Mouse (Mus musculus) lung, postnatal 14 days (tissue): ENCODE measurements at regions not wholly inside any gene's neighbourhood (a gene's known extent, or its start where the extent isn't known, plus 50 kb on each side); places are given as distances from the start of the nearest gene placed in this dataset.
A peak's percentile ranks its signal among the peaks of the same experiment; 100 is the strongest.
"Not testable (repeated sequence)": the region's sequence is repeated elsewhere in the genome, so short reads cannot be mapped to it uniquely, and the experiment has no call there.

ENCODE experiments used
- DNase-seq: peaks from one replicate; pipeline ENCODE4 v3.0.0; 2021

DNA sequence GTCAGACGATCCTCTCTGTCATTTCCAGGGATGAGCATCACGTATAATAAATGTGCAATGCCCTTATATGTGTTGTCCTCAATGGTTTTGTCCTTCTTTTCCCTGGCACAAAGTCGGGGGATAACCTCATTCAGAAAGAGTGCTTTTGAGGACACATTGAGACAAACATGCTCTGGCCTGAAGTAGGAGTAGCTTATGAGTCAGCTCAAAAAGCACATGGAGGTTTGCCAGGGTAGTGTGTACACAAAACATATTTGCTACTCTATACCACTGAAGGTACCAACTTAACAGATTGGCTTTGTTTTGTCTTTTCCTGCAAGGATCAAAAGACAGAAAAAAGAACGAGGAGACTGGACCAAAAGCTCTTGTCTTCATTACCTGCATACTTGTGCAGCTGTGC, 682.1 kb upstream of the Grid2 start:
- no peak for DNase-seq

- peak; percentile 14 for DNase-seq
Observed at GRCm38 (mm10) chr6:62576200-62576599, 679.5 kb upstream of the Grid2 start.

DNA sequence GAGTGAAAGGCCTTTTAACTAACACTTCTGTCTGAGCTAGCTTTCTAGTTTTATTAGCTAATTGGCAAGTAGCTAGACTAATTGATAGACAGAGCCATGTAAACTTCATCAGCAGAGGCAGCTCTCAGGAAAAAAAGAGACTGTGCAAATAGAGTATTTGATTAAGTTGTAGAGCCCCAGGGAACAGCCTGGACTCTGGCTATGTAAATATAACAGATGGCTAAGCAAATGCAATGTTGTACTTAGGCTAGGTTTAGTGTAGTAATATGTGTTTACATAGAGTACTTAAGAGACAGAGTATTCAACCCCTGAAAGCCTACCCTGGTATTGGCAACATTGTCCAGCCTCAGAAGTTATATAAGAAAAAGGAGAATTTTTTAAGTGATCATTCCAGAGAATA, 635.1 kb upstream of the Grid2 start:
- DNase-seq: no peak

GRCm38 (mm10) chr6:62668123-62668522, 587.6 kb upstream of the Grid2 start:
- not testable (repeated sequence) for DNase-seq

DNA sequence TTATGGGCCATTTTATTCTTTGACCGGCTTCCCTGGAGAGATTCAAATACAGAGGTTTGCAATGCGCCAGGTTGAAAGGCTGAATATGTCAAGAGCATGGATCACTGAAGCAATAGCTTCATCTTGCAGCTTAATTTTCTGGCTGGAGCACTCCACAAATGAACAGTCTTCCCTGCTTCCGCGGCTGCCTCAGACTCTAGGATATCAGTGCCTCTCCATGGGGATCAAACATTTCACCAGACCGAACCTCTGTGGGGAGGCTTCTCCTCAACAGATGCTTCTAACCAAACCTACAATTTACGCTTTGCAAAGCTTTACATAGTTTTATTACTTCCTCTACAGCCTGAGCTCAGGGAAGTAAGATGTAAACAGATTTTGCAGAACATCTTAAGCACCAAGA, 537.3 kb upstream of the Grid2 start:
- no peak for DNase-seq

DNA sequence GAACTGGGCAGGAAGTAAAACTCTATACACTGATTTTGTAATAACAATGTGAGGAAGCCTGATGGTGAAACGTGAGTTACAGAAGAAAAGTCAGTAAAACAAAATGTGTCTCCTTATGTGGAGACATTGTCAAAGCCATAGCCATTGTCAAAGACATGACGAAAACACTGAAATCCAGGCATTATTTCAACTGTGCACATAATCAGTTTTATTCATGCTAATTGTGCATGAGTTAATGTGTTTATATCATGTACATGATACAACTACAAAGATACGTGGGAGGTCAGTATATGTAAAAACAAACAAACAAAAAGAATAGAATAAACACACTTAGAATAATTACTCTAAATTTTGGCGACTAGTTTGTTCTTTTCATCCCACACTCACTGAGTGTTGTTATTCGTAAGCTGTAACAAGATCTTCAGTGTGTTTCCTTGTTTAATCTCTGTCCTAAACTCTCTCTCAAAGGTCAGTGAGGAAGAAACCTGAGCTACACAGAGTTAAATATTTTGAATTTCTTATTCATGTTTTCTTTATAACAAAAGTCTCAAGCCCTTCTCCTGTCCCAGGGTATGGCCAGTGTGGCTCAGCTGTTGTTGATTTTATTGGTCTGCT, 536.0 kb upstream of the Grid2 start:
- DNase-seq: no peak
